Mouse (Mus musculus) WW6 (cell line): ENCODE results near the gene Hlcs.

Source experiments
- DNase-seq: peaks from one replicate; pipeline ENCODE4 v3.0.0-alpha.2; 2013; ENCODE audit warnings: low read depth, low spot score

Gene Hlcs

DNA sequence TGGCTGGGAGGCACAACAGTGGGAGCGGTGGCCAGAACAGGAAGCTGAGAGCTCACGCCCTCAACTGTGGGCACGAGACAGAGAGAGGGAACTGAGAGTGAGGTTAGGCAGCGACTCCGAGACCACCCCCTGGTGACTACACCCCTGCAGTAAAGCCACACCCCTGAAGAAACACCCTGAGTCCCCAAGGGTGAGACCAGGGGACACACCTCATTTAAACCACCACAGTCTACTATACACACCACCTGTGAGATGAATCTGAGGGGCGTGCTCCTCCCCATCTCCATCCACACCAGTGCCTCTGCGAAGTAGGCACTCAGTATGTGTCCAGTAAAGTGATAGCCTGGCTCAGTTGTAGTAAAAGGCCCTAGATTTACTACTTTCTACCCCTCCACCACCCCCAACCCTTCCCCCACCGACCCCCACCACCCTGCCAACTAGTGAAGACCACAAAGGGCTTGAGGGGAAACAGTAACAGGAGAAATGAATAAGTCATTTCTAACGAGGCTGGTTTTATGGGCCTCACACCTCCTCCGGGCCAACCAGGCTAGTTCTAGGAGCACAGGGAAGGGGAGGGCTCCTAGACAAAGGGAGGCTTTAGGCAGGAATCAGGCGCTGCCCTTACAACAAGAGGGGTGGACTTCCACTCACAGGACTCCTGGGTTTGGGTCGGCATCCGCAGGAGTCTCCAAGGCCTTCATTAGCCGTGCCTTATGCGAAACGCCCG is 67.2 kb downstream of the Hlcs start:
- DNase-seq, result no peak

DNA sequence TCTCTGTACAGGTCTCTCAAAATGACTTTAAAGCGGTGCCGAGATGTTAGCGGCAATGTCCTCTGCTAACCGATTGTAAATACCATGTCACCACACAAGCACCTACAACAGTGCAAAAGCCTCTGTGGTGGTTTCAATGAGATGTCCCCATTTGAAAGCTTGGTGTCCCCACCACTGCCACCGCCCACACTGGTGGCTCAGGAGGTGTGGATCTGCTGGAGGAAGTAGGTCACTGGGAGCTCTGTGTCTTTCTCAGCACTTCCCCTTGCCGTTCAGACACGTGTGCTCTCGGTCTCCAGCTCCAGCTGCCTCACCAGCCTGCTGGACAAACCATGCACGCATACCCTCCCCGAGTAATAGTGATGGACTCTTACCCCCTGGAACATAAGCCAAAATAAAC is 72.2 kb downstream of the Hlcs start:
- no peak for DNase-seq

DNA sequence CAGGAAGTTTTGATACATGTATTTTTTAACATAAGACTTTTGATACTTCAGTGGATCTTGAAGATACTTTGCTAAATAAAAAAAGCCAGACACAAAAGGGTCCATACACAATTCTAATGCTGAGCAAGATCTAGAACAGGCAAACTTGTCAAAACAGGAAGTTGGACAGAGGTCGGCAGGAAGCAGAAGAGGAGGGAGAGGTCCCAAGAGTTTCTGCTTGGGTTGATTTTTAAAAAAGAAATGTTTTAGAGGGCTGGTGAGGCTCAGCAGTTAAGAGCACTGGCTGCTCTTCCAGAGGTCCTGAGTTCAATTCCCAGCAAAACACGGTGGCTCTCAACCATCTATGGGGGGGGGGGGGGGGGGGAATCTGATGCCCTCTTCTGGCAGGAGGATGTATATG is 73.2 kb downstream of the Hlcs start:
- no peak for DNase-seq

DNA sequence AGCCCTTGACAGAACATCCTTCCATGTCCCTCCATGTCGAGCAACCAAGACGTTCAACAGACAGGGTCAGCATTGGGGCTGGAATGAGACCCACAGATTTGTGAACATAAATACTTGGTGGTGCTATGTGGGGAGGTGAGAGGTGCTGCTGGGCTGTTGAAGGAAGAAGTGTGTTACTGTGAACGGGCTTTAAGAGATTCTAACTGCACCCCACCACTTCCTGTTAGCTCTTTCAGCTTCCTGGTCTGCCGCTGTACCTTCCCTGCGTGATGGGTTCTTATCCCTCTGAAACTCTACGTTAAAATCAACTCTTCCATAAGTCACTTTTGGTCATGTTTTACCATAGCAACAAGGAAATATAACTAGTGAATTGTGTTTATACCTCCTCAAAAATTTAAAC is 73.8 kb downstream of the Hlcs start:
- DNase-seq, result no peak

DNA sequence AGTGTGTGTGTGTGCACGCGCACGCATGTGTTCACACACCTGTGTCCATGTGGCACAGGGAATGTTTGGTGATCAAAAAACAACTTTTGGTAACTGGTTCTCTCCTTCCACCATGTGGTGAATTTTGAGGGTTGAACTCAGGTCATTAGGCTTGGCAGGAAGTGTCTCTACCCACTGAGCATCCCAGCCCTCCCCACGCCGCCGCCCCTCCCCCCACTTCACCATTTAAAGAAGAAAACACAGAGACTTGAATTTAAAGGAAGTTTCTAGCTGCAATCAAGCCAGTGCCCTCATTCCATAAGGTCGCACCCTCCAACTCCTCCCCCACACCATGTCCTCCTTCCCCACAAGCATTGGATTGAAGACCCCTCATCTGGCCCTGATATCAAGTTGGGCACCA is 74.2 kb downstream of the Hlcs start:
- no peak for DNase-seq

DNA sequence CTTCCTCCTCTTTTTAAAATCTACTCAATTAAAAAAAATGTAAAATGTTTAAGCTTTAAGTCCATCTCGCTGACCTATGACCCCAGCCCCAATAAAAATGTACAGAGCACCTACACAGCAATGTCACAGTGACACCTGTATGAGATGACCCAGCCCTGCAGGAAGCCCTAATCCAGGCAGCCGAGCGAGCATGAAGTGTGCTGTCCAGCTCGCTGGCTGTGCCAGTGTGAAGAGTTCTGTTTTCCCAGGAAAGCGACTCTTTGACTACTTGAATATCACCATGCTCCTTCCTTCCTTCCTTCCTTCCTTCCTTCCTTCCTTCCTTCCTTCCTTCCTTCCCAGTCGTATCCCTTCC is 76.3 kb downstream of the Hlcs start:
- no peak for DNase-seq

DNA sequence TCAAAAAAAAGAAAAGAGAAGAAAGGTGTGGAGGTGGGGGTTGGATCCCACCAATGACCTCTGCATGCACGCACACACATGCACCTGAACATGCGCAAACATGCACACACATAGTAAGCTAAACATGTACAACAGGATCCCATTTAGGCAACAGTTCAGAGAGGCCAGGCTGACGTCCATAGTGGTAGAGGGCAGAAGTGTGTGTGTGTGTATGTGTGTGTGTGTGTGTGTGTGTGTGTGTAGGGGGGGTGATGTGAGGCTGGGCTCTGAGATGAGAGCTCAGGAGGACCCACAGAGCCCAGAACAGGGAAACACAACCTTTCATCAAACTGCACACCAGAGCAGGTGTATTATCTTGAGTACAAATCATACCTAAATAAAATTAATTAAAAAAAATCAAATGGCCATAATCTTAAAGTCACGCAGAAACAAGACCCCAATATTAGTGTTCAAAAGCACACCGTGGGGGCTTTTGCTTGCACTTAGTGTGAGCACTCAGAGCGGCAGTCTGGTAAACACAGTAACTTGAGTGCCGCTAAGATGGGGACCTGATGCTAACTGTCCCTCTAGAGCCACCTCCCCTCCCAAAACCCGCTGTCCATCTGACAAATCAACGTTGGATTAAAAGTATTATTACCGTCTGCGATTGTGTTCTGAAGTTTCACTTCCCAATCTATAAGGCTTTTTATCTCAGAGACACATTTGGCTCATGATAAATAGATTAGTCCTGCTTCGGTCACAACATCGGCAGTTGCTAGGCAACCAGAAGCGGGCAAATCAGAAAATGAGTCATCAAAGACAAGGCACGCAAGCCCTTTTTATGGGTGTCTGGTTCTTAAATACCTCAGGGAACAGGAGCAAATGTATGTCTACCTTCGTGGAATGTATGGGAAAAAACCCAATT is 76.9 kb downstream of the Hlcs start:
- DNase-seq, result no peak

DNA sequence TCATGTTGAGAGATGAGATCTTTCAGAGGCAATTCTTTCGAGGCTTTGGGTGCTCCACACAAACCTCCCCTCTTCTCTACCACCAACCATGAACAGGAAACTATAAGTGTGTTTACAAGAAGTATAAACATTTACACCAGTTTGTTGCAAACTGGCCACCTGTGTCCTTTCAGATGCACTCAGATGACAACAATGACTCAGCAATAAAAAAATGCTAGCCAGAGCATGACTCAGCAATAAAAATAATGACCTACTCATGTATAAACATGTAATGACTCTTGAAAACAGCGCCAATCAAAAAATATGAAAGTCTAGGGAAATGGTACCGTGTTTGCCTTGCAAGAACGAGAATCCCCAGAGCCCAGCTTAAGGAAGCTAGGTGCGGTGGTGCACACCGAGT is 77.7 kb downstream of the Hlcs start:
- no peak for DNase-seq

DNA sequence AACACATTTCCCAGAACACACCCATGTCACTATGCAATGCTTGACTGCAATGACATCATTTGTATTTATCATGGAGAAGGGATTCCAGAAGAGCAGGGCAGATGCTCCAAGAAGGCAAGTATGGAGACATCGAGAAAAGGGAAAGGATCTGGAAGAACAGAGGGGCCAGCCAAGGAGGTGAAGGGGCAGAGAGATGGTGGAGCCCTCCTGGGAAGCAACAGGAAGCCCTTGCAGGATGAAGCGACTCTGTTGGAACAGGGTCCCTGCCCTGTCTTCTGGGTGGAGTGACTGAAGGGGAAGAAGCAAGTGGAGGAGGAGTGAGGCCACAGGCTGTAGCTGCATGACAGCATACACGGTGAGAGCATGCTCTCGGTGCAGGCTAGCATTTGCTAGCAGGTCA is 79.2 kb downstream of the Hlcs start:
- no peak for DNase-seq

DNA sequence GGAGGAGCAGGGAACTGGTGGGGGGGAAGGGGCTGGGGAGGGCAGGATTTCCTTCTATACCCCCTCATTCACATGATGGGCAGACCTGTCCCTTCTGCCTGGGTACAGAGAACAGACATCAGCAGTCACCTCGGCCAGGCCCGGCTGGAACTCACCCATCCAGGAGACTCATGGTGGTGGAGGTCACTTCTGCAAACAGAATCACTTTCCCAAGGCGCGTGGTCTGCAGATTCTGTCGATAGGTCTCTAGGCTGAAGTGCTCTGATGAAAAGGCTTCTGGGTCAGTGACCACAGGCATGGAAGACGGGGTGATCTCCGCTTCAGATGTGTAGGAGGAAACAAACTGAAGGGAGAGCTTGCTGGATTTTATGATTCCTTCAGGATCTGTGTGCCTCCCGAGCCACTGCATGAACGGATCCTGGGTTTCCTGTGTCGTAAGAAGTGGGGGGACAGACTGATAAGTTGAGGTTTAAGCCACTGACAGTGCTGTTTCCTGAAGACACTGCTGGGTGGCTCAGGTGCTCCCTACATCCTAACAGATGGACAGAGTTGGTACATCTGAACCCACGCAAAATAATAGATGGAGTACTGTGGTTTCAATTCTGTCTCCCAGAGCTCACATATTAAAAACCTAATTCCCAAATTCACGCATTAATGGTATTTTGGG is 82.3 kb downstream of the Hlcs start:
- no peak for DNase-seq

DNA sequence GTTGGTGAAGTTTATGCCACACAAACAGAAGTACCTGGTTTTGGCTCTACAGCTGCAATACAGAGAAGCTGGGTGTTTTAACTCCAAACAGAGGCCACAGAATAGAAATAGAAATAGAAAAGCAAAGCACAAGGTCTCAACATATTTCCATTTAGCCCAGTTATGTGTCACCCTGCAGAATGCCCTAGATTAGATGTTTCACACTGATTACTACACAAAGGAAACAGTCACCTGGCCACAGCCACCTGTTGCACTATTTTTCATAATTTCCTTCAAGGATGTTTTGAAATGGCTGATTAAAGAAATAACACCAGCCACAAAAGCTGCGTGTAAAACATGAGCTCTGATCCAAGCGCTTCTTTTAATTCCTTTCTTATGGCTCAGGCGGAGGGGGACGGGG is 82.9 kb downstream of the Hlcs start:
- DNase-seq, result no peak

DNA sequence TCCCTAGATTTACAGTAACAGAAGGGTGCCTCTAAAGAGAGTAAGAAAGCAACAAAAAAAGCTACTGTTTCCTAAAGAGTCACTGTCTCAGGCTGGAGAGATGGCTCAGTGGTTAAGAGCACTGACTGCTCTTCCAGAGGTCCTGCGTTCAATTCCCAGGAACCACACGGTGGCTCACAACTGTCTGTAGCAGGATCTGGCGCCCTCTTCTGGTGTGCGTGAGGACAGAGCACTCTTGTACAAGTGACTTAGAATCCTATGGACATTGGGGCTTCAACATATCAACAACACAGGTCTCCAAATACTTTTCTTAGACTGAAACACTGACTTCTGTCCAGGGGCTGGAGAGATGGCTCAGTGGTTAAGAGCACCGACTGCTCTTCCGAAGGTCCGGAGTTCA is 83.5 kb downstream of the Hlcs start:
- DNase-seq, result no peak

DNA sequence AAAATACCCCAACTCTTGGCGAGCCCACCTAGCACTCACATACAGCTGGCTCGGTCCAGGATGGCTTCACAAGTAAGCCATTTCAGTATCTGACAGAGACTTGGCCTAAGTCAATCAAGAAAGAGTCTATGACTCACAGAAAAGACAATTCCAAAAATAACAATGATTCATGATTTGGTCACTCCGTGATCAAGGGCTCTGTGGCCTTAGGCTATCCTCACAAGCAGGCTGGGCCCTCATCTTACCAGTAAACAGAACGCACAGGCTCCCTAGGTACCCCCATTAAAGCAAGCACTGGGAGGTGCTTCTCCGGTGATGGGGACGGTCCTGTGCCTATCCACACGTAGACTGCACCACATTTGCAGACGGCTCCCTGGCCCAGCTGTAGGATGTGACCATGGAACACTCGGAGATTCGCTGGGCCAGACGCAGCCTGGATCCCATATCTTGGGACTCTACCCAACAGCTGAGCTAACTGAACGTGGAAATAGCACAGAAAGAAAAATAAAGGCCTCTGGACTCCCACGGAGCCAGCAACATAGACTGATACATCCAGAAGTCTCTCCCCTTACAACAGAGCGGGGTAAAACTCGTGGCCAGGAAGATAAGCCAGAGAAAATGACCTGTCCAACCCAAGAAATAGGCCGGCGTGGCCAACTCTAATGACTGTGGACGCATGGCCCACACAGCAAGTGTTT is 84.4 kb downstream of the Hlcs start:
- no peak for DNase-seq

DNA sequence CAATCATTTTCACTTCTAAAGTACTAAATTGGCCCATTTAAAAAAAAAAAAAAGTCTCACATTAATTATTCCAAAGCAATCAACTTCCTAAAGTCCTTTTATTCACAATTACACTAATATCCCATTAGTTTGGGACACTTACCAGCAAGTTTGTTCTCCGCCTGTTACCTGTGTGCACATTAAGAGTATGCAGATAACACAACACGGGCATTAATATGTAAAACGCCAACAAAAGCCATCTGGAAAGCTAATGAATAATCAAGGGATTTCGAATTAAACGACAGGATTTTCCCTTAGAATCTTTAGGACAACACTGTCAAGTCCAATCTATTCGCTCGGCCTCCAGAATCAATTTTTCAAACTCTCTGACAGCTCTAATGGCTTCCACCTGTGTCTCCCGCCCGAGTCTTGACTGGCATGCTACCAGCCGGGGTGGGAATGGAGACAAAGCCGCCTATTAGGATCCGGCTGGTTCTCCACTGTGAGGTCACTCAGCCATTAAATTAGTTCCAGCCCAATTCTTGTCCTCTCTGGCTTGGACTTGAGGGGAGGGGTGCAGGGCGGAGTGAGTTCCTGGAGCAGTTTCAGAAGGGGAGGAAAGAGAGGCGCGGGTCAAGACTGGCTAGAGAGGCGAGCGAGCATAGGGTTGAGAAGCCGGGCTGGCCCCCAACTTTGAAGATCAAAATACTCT is 85.9 kb downstream of the Hlcs start:
- DNase-seq, result no peak

DNA sequence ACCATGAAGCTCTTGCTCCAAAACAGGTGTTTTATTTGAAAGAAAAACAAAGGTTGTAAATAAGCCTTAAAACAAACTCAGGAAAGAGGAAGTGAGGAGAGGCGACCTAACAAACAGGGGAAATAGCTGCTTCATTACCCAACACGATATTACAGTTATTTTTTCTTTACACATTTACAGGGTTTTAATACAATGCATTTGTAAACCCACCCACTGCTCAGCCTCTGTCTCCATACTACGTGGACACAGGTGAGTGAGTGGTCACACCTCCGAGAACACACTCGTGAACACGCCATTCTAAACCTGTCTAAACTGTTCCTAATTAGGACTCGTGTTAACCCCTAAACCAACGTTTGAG is 90.0 kb downstream of the Hlcs start:
- DNase-seq, result no peak

DNA sequence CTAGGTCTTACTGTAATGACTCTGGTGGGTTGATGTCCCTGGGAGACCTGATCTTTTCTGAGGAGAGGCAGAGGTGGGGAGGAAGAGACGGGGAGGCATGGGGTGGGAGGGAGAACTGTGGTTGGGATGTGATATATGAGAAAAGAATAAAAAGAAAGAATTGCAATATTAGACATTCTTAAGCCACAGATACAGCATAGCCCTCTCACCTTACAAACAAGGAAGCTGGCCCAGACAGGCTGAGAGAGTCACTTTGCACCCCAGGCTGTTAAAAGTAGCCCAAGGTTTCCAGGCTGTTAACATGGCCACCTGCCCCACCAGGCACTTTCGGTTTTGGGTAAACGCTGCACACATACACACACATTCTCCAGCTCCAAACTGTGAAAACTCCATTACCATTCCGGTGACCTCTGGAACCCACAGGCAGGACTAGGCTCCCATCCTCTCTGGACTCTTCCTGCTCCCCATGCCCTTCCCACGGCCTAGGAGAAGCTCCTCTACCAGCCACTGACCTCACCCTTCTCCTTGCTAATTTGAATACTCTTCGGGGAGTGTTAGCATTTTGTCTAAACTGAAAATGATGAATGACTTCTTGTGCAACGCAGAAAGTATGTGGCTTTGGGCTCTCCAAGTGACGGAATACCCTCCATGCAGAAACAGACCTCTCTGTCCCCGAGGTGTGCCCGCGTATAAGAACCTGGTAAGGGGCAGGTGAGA is 90.6 kb downstream of the Hlcs start:
- no peak for DNase-seq

DNA sequence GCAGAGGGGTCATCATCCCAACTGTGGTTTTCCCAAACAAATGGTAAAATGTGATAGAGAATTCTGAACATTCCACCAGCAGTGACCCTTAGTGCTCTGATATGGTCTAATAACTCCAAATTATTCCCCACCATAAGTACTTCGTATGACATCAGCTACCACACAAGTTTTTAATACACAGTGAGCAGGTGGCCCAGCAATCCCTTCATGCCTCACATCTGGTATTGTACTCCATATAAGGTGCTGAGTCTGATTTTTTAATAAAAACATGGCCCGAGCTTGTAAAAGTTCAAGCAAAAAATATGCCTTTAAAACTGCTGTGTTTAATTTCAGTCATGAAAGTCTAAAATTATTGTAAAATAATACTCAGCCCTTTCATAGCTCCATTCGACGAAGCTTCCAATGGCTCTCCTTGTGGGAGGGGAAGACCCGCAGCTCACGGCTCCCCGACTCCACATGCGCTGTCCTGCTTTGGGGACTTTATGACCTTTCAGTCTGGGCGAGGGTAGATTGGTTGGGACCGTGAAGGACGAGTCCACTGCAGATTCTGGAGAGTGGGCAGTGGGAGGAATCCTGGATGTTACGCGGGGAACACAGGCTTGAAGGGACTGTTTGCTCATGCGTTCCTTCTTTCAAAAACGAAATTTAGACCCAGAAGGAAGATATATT is 102.5 kb downstream of the Hlcs start:
- no peak for DNase-seq

DNA sequence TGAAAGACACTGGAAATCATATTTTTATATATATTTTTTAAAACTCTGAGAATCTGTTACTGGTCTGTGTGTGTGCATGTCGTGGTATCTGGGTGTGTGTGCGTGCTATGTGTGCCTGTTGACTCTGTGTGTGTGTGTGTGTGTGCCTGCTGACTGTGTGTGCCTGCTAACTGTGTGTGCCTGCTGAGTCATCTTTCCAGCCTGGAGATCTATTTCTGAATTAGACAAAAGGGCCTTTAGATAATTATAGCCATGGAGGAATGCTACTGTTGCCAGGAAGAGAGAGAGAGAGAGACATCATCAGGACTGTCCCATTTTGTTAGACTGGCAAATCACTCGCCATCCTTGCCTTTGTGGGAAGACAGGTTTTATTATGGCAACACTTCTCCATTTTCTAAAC is 103.7 kb downstream of the Hlcs start:
- no peak for DNase-seq

DNA sequence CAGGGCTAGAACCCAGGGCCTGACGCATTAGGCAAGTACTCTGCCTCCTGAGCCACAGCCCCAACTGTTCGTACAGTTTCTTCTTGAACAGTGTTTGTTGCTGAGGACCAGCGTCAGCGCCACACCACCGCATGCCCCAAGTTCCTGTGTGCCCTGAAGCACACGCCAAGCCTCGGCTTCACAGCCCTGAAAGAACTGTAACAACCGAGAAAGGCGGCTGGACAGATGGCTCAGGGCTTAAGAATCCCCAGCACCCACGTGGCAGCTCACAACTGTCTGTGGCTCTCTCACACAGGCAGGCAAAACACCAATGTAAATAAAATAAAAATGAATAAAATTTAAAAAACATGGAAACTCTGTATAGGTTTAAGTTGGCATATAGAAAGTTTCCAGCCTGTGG is 104.5 kb downstream of the Hlcs start:
- no peak for DNase-seq

DNA sequence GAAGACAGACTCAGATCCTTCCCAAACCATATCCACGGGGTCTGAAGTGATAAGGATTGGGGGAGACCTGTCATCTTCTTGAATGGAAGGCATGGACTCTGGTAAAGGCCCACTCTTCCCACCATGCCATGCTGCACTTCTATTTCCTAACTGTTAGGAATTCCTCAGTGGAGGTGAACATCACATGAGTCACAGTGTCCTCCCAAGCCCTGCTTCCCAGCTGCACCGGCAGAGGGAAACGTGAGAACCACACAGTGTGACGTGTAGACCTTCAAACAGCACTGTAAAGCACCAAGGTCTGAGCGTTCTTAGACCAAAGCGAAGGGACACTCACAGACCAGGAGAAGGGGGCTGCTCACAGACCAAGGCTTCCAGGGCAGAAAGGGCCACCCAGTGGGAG is 105.2 kb downstream of the Hlcs start:
- DNase-seq, result no peak
